Mouse (Mus musculus) thymus, adult 2 months (tissue): ENCODE measurements around the gene Ccser2. TPM values are rescaled to one million over a fixed set of nuclear protein-coding genes. Genes with fewer than 3 reads are reported as not detected.

Experiments used
- DNase-seq: peaks from one replicate; pipeline ENCODE4 v3.0.0; 2021
- H3K27ac ChIP-seq: fragments of 200-500 bp; 2 replicates; pipeline ENCODE4 v1.5.1; 2012; ENCODE audit warnings: low read length, control low read depth; ENCODE audit not compliant: control insufficient read depth, insufficient read depth
- H3K27me3 ChIP-seq: fragments of 200-500 bp; 2 replicates; pipeline ENCODE4 v1.6.1; 2012; ENCODE audit warnings: mild to moderate bottlenecking, low read length, moderate library complexity, mixed read lengths; ENCODE audit not compliant: control insufficient read depth, insufficient read depth
- H3K36me3 ChIP-seq: fragments of 200-500 bp; 2 replicates; pipeline ENCODE4 v1.6.1; 2012; ENCODE audit warnings: mild to moderate bottlenecking, low read length, moderate library complexity; ENCODE audit not compliant: control insufficient read depth, insufficient read depth
- H3K4me1 ChIP-seq: fragments of 200-500 bp; replicated peaks from 2 replicates; pipeline ENCODE4 v1.6.1; 2012; ENCODE audit warnings: low read length; ENCODE audit not compliant: control insufficient read depth, insufficient read depth
- H3K4me3 ChIP-seq: fragments of 200-500 bp; 2 replicates; pipeline ENCODE4 v1.5.1; 2012; ENCODE audit warnings: mild to moderate bottlenecking, low read length, control low read depth, moderate library complexity; ENCODE audit not compliant: control insufficient read depth, insufficient read depth
- CTCF ChIP-seq: fragments of 200-500 bp; IDR thresholded peaks from 2 replicates; pipeline ENCODE4 v1.5.1; 2012; ENCODE audit warnings: mild to moderate bottlenecking, control low read depth, low read length, moderate library complexity, borderline replicate concordance; ENCODE audit not compliant: control insufficient read depth, poor library complexity, insufficient read depth; ENCODE audit errors: extremely low read depth
- POLR2A ChIP-seq: fragments of 200-500 bp; IDR thresholded peaks from 2 replicates; pipeline ENCODE4 v1.6.1; 2012; ENCODE audit warnings: mild to moderate bottlenecking, low read length, control low read depth, moderate library complexity; ENCODE audit not compliant: control insufficient read depth, poor library complexity, insufficient read depth; ENCODE audit errors: extremely low read depth
- WGBS: fragments of 180-500 bp; shearing (Covaris S2); methylation state at CpG from one replicate; pipeline ENCODE4 v1.1.7; 2018; 5-methylcytosine and 5-hydroxymethylcytosine counted together
- polyA plus RNA-seq: library from polyadenylated mRNA; depleted of rRNA; stranded (reverse); fragments of >200 nt; gene quantifications from 2 replicates; pipeline ENCODE4 v1.2.3, GENCODE M21; 2012

Gene Ccser2
- polyA plus RNA-seq, 1 experiment = 18.1 TPM

- H3K27ac ChIP-seq = peak overlapping the region; percentile 75
- no peaks in the 10 kb centered on the region for H3K36me3 ChIP-seq
- peaks cover 9% of the 10 kb centered on the region for H3K4me1 ChIP-seq
- no peak for TF ChIP-seq CTCF
- TF ChIP-seq POLR2A = no peak
- DNase-seq = no peak
- no peaks in the 10 kb centered on the region for H3K27me3 ChIP-seq
- 38% methylated on average over 10 of the region's 10 CpGs for whole genome bisulfite sequencing
- H3K4me3 ChIP-seq = no peak overlapping the region
Observed at GRCm38 (mm10) chr14:36952687-36953426, 15.7 kb downstream of the Ccser2 start.

- no peak overlapping the region for H3K27ac ChIP-seq
- TF ChIP-seq POLR2A = no peak
- TF ChIP-seq CTCF = no peak
- WGBS = 6% methylated on average over 2 of the region's 2 CpGs
- H3K27me3 ChIP-seq = no peaks in the 10 kb centered on the region
- H3K4me1 ChIP-seq = peaks cover 9% of the 10 kb centered on the region
- DNase-seq = no peak
- no peak overlapping the region for H3K4me3 ChIP-seq
- H3K36me3 ChIP-seq = no peaks in the 10 kb centered on the region
Observed at GRCm38 (mm10) chr14:36952142-36952541, 16.4 kb downstream of the Ccser2 start.

GRCm38 (mm10) chr14:36942716-36943115 is 25.9 kb downstream of the Ccser2 start:
- no peak for DNase-seq
- H3K4me1 ChIP-seq = no peaks in the 10 kb centered on the region
- H3K4me3 ChIP-seq = no peak overlapping the region
- TF ChIP-seq POLR2A (no peak), CTCF (no peak)
- no peak overlapping the region for H3K27ac ChIP-seq
- WGBS = 53% methylated on average over 5 of the region's 5 CpGs
- H3K36me3 ChIP-seq = peaks cover 13% of the 10 kb centered on the region
- no peaks in the 10 kb centered on the region for H3K27me3 ChIP-seq

GRCm38 (mm10) chr14:36937941-36938340 is 30.6 kb downstream of the Ccser2 start:
- Histone ChIP-seq H3K27ac (no peak overlapping the region), H3K4me3 (no peak overlapping the region), H3K36me3 (peaks cover 19% of the 10 kb centered on the region), H3K4me1 (no peaks in the 10 kb centered on the region), H3K27me3 (no peaks in the 10 kb centered on the region)
- TF ChIP-seq CTCF (no peak), POLR2A (no peak)
- 98% methylated on average over 2 of the region's 2 CpGs for WGBS
- no peak for DNase-seq

- peak; percentile 30 for DNase-seq
- Histone ChIP-seq H3K4me1 (no peaks in the 10 kb centered on the region), H3K27ac (no peak overlapping the region), H3K36me3 (peaks cover 19% of the 10 kb centered on the region), H3K4me3 (no peak overlapping the region), H3K27me3 (no peaks in the 10 kb centered on the region)
- WGBS = 81% methylated on average over 7 of the region's 7 CpGs
- TF ChIP-seq CTCF = no peak
Observed at GRCm38 (mm10) chr14:36937080-36937878, 31.3 kb downstream of the Ccser2 start.

GRCm38 (mm10) chr14:36932638-36933382 is 35.8 kb downstream of the Ccser2 start:
- no peak overlapping the region for H3K4me3 ChIP-seq
- H3K4me1 ChIP-seq = no peaks in the 10 kb centered on the region
- 67% methylated on average over 10 of the region's 10 CpGs for whole genome bisulfite sequencing
- H3K27ac ChIP-seq = no peak overlapping the region
- H3K36me3 ChIP-seq = peaks cover 7% of the 10 kb centered on the region
- no peak for TF ChIP-seq CTCF
- no peak for TF ChIP-seq POLR2A
- H3K27me3 ChIP-seq = no peaks in the 10 kb centered on the region
- DNase-seq = no peak
